Mouse (Mus musculus) layer of hippocampus, adult 8-10 months (tissue): Measurements from ENCODE around the gene Rap1gap2. TPM values are rescaled to one million over a fixed set of nuclear protein-coding genes. Genes with fewer than 3 reads are reported as not detected.
"Not testable (repeated sequence)": the region's sequence is repeated elsewhere in the genome, so short reads cannot be mapped to it uniquely, and the experiment has no call there.

Experiments
- DNase-seq, 2 experiments: peaks; one replicate each; pipeline ENCODE4 v3.0.0; 2022; ENCODE audit warnings: low spot score in 2 of 2
- total RNA-seq, 4 experiments: library from RNA; stranded (reverse); gene quantifications; 2 replicates each; pipeline ENCODE4 v1.2.4; 2022

Gene Rap1gap2
- total RNA-seq, 4 experiments from 2014 or later, result 115 to 147 (median 127) TPM

GRCm38 (mm10) chr11:74621974-74622669 is 11.4 kb upstream of the Rap1gap2 start:
- no peak for DNase-seq

GRCm38 (mm10) chr11:74619956-74620300 is 9.2 kb upstream of the Rap1gap2 start:
- DNase-seq, result no peak

- DNase-seq, result peak; percentile 51 to 68
These were observed 8.7 kb upstream of the Rap1gap2 start, which contains the start of gene Ccdc92b for GRCm38 (mm10) chr11:74619201-74619955. Gene Ccdc92b (plus strand): TSS chr11:74619605.

GRCm38 (mm10) chr11:74615571-74615970 is 4.9 kb upstream of the Rap1gap2 start:
- no peak for DNase-seq

GRCm38 (mm10) chr11:74613428-74613827 is 2.7 kb upstream of the Rap1gap2 start:
- DNase-seq, result no peak

GRCm38 (mm10) chr11:74611437-74611836 is 722 bp upstream of the Rap1gap2 start:
- DNase-seq, result no peak

GRCm38 (mm10) chr11:74610068-74610467 is 647 bp downstream of the Rap1gap2 start:
- DNase-seq, result no peak

- no peak for DNase-seq
These were observed 8.4 kb downstream of the Rap1gap2 start for GRCm38 (mm10) chr11:74602286-74602685.

- DNase-seq, result no peak
These were observed 12.8 kb downstream of the Rap1gap2 start for GRCm38 (mm10) chr11:74597990-74598337.

- DNase-seq, result no peak
These were observed 13.3 kb downstream of the Rap1gap2 start for GRCm38 (mm10) chr11:74597283-74597989.

- no peak for DNase-seq
These were observed 18.5 kb downstream of the Rap1gap2 start for GRCm38 (mm10) chr11:74592246-74592645.

- DNase-seq, result no peak
These were observed 20.0 kb downstream of the Rap1gap2 start for GRCm38 (mm10) chr11:74590691-74591090.

GRCm38 (mm10) chr11:74590239-74590596 is 20.5 kb downstream of the Rap1gap2 start:
- no peak for DNase-seq

GRCm38 (mm10) chr11:74589401-74590238 is 21.1 kb downstream of the Rap1gap2 start:
- peak in 1 of 2 experiments; percentile 52 for DNase-seq

- DNase-seq, result no peak
These were observed 24.3 kb downstream of the Rap1gap2 start for GRCm38 (mm10) chr11:74586401-74586800.

- DNase-seq, result no peak
These were observed 25.6 kb downstream of the Rap1gap2 start for GRCm38 (mm10) chr11:74584946-74585723.

- DNase-seq, result no peak
These were observed 26.8 kb downstream of the Rap1gap2 start for GRCm38 (mm10) chr11:74583824-74584349.

GRCm38 (mm10) chr11:74582464-74582863 is 28.3 kb downstream of the Rap1gap2 start:
- no peak for DNase-seq

GRCm38 (mm10) chr11:74581333-74581732 is 29.4 kb downstream of the Rap1gap2 start:
- not testable (repeated sequence) for DNase-seq

- no peak for DNase-seq
These were observed 33.6 kb downstream of the Rap1gap2 start for GRCm38 (mm10) chr11:74577068-74577467.
